Mouse (Mus musculus) heart, postnatal 0 days (tissue): ENCODE measurements at regions not wholly inside any gene's neighbourhood (a gene's known extent, or its start where the extent isn't known, plus 50 kb on each side); places are given as distances from the start of the nearest gene placed in this dataset.

Experiments used
- CTCF ChIP-seq: IDR thresholded peaks from 2 replicates; pipeline ENCODE4 v1.5.1; 2016; ENCODE audit warnings: antibody characterized with exemption, control low read depth, low read depth
- EP300 ChIP-seq: IDR thresholded peaks from 2 replicates; pipeline ENCODE4 v1.6.1; 2016; ENCODE audit warnings: antibody characterized with exemption, low read depth

DNA sequence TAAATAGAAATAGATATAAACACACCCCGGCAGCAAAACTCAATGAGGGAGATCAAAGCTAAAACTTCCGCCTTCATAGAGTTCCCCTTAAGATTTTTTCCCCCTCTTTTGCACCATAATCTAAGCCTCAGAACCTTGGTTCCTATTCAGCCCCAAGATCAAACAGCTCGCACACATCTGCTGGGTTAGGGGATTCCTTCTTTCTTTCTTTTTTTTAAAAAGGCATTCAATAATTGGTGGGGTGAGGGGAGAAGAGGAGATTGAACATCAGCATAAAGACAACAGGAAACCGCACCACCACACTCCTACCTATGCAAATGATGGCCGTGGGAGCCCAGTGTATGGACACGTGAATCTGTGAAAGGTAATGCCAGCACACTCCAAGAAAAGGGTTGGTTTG is 229.5 kb upstream of the Hes1 start:
- TF ChIP-seq CTCF (no peak), EP300 (no peak)
